Mouse (Mus musculus) central nervous system, embryonic 14 days (tissue): ENCODE data around the gene Klhl33. TPM values are rescaled to one million over a fixed set of nuclear protein-coding genes. Genes with fewer than 3 reads are reported as not detected.

Source experiments
- polyA plus RNA-seq: library from polyadenylated mRNA; depleted of rRNA; stranded (reverse); fragments of >200 nt; gene quantifications from 2 replicates; pipeline ENCODE4 v1.2.3, GENCODE M21; 2012; rRNA removed

The Klhl33 gene
- polyA plus RNA-seq = 0.79 and 1.2 TPM in 2 replicates

DNA sequence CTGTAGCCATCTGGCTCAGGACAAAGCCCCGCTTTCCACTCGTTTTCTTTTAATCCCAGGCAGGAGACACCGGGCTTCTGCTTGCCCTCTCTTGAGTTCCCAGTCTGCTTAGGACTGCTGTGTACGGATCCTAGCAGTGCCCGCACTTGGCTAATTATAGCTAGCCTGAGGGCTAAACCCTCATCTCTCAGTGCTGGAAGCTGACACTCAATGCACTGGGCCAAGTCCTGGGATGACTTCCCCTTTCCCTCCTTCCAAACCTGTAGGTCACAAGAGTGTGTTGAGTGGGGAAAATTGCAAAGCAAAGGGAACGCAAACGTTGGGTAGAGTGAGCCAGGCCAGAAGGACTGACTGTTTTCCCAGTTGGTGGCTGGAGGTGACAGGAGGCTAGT is at the start of gene Klhl33:
Gene Klhl33, minus strand, starts transcription at position 134 of the 392 bp plus-strand sequence.

DNA sequence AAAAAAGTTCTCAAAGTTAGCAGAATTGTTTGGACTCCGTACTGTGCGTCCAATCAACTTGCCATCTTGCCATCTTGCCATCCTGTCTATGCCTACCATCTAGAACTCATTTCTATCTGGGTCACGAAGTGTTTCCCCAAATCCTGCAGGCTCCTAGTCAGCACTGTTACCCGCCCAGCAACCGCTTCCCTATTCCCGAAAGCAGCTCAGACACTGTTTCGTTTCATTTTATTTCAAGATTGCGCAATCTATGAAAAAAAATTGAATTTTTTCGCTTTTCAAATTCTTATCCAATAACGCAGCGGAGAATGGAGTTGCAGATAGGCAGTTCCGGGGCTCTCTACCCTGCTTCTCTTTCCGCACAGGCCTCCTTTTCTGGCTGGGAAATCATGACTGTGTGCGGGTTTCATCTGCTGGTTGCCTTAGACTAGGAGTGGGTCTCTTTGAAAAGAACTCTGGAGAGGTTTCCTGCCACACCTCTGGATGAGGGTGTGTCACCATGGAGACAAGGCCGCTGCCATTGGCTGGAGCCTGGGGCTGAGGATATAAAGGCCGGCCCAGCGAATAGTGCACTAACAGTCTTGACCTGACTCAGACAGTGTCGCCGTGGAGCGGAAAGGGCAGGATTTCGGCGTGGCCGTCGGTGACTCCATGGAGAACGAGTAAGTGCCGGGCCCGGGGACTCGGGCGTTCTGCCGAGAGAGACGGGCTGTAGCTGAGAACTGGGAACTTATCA is 46.8 kb upstream of the Klhl33 start, which contains the start of gene Gm49342:
Gene Gm49342, plus strand, starts transcription at position 586 of the 736 bp plus-strand sequence.

GRCm38 (mm10) chr14:50930754-50931492 is 33.6 kb upstream of the Klhl33 start, which contains the start of the genes Pip4p1 and Pnp:
Pip4p1 (minus strand) TSS chr14:50930856.
Pnp (plus strand) TSS chr14:50931082.

DNA sequence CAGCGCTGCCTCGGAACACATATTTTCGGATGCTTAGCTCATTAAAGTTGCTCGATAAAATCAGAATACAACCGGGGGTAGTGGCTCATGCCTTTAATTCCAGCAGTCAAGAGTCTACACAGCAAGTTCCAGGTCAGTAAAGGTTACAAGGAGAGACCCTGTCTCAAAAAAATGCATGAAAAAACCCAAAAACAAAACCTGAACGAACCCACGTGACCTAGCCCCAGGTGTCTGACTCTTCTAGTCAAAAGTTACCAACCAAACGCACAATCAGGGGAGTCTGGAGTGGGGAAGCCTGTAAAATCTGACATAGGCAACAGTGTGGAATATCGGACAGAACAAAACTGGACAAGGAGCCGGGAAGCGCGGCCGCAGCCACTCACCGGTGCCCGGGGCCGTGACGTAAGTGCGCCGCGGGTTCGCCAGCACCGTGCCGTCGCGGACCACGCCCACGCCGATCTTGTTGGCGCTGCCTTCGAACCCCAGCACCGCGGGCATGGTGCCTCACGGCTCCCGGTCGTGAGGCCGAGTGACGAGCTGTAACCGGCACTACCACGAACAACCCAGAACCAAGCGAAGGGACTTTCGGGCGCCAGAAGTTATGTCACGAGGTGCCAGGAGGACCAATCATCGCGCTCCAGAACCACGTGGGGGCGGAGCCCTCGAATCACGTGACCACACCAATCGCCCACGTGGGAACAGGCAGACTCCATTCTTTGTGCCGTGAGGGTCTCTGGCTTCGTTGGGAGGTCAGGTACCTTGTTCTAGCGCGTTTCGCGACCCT is 27.2 kb upstream of the Klhl33 start, which contains the start of the genes Osgep and Apex1:
Gene Osgep, minus strand, starts transcription at position 613 of the 784 bp plus-strand sequence.
Gene Apex1, plus strand, starts transcription at position 688 of the 784 bp plus-strand sequence.

DNA sequence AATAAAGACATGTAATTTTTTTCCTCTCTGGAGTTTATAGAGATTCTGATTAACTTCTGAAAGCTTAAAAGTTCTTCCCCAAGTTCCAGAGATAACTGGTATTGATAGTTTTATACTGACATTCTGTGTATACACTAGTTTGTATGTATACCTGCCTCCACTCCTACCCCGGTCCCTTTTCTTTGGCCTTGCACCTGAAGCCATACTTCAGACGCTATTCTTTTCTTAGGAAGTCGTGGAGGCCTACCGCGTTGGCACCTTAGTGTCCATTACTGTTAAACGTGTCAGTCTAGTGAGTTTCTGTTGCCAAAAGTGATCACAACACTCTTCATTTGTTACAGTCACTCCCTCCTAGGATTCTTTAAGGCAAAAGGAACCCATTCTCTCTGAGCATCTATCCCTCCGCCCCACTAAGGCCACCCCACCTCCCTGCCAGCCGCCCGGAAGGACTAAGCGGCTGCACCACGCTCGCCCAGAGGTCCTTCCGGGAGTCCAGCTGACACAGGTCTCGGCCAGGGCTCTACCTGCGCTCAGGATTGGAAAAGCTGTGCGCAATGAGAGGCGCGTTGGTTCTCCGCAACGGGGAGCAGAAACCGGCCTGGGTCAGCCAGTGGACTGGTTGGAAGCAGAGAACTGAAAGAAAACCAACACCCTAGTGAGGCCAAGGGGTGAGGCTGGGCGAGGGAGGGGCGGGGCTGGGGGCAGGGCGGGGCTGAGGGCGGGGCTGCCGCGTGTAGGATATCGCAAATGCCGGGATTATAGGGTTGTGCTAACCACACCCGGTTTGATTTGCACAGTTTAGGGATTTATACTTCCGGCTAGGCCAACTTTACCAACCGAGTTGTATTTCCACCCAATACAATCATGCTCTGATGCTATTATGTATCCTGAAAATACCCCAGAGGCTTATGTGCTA is 27.2 kb downstream of the Klhl33 start, which contains the start of gene Tep1:
Gene Tep1, minus strand, starts transcription at position 672 of the 916 bp plus-strand sequence.

Other genes starting within 250 kb of the Klhl33 start
- gene Olfr747, start 204.3 kb downstream of the Klhl33 start, polyA plus RNA-seq = not detected in 2 replicates
- gene Olfr748, start 190.1 kb downstream of the Klhl33 start, polyA plus RNA-seq = not detected in 2 replicates
- gene Olfr749, start 152.4 kb downstream of the Klhl33 start, polyA plus RNA-seq = not detected in 2 replicates
- 103 and 110 TPM in 2 replicates for gene Ttc5, start 112.0 kb downstream of the Klhl33 start, polyA plus RNA-seq
- 0.04 and 0.08 TPM in 2 replicates for gene Ccnb1ip1, start 89.8 kb downstream of the Klhl33 start, polyA plus RNA-seq
- 81.9 and 85.9 TPM in 2 replicates for gene Parp2, start 89.7 kb downstream of the Klhl33 start, polyA plus RNA-seq
- gene Tep1, start 26.9 kb downstream of the Klhl33 start, polyA plus RNA-seq = 4.2 and 6.1 TPM in 2 replicates
- 122 and 139 TPM in 2 replicates for gene Osgep, start 27.4 kb upstream of the Klhl33 start, polyA plus RNA-seq
- 167 and 214 TPM in 2 replicates for gene Apex1, start 27.5 kb upstream of the Klhl33 start, polyA plus RNA-seq
- 129 and 137 TPM in 2 replicates for gene Pip4p1, start 33.3 kb upstream of the Klhl33 start, polyA plus RNA-seq
- 22.1 and 24.5 TPM in 2 replicates for gene Pnp, start 33.6 kb upstream of the Klhl33 start, polyA plus RNA-seq
- gene Gm49342, start 47.0 kb upstream of the Klhl33 start, polyA plus RNA-seq = 28.5 and 35.7 TPM in 2 replicates
- gene Pnp2, start 58.5 kb upstream of the Klhl33 start, polyA plus RNA-seq = 0.23 and 0.28 TPM in 2 replicates
- gene Rnase10, start 110.2 kb upstream of the Klhl33 start, polyA plus RNA-seq = 0.04 TPM in 1 of 2 replicates, not detected in the other
- gene Rnase9, start 144.4 kb upstream of the Klhl33 start, polyA plus RNA-seq = not detected in 2 replicates
- gene Rnase11, start 152.7 kb upstream of the Klhl33 start, polyA plus RNA-seq = not detected in 2 replicates
- gene Rnase12, start 160.2 kb upstream of the Klhl33 start, polyA plus RNA-seq = not detected in 2 replicates
- not detected in 2 replicates for gene Olfr750, start 176.9 kb upstream of the Klhl33 start, polyA plus RNA-seq
- 14.3 and 24.3 TPM in 2 replicates for gene Rnase4, start 193.6 kb upstream of the Klhl33 start, polyA plus RNA-seq
- gene Ang, start 193.6 kb upstream of the Klhl33 start, polyA plus RNA-seq = 4.3 and 6.9 TPM in 2 replicates
- gene Eddm3b, start 216.9 kb upstream of the Klhl33 start, polyA plus RNA-seq = not detected in 2 replicates
- gene Rnase6, start 226.4 kb upstream of the Klhl33 start, polyA plus RNA-seq = 0.35 and 0.66 TPM in 2 replicates
- 0.25 and 0.31 TPM in 2 replicates for gene Rnase1, start 249.3 kb upstream of the Klhl33 start, polyA plus RNA-seq